Mouse (Mus musculus) adrenal gland, adult (tissue): ENCODE results near the gene Rps27l.

ENCODE experiments used
- DNase-seq, 2 experiments: peaks; one replicate each; pipeline ENCODE4 v3.0.0; 2022 to 2023; ENCODE audit warnings: low spot score in 1 of 2; ENCODE audit not compliant: inconsistent age in 2 of 2

Gene Rps27l

DNA sequence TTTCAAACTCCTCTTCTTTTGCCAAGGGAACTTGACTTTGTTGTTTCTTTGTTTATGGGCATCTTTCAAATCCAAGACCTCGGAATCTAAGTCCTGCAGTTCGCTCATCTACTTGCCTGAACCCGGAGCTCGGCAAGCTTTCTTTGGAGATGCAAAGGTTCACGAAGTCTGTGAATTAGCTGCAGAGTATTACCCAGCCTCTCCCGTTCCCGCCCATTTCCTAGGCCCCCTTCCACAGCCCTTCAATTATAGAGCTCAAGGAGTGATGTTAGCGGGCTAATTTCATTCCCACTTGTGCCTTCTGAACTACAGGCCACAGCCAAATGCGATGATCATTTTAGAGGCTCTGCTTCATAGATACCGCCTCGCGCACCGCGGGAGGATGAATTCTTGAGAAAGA lies 25.9 kb upstream of the Rps27l start:
- no peak for DNase-seq

DNA sequence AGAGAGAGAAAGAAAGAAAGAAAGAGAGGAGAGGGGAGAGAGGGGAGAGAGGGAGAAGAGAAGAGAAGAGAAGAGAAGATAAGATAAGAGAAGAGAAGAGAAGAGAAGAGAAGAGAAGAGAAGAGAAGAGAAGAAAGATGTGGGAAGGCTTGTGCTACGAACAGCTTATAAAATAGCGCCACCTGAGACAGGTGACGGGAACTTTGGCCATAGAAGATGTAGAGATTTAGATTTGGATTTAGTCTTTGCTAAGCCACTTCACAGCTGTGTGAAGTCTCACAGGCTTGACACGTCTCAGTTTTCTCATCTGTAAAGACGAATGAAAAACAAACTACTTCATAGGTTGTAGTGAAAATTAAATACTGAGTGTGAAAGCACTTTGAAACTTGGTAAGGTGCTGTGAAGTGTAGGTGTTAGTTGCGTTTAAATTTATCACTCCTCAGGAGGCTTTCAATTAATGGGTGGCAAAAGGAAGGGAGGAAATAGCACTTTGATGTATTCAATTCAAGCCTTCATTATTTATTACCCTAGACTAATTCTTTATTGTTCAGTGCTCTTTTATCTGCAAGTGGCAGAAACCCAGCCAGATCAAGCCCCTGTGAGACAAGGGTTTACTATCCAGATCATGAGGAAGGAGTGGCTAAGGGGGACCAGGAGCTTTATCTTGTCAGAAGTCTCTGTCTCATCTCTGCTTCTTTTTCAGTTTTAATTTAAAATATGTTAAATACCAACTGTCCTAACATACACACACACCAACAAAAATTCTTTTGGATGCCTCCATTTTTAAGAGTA lies 25.2 kb upstream of the Rps27l start:
- no peak for DNase-seq

DNA sequence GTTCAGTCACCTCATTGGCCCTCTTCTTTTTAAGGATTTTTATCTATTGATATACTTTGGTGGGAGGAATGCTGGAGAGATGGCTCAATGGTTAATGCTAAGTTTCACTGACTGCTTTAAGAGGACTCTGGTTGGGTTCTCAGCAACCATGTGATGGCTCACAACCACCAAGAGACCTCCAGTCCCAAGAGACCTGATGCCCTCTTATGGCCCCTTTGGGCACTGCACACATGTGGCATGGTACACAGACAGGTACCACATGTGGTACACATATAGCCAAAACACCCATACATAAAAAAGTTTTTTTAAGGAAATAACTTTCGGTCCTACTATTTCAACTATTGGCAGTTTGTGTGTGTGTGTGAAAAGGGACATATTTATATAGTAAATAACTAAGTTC lies 23.8 kb upstream of the Rps27l start:
- no peak for DNase-seq

DNA sequence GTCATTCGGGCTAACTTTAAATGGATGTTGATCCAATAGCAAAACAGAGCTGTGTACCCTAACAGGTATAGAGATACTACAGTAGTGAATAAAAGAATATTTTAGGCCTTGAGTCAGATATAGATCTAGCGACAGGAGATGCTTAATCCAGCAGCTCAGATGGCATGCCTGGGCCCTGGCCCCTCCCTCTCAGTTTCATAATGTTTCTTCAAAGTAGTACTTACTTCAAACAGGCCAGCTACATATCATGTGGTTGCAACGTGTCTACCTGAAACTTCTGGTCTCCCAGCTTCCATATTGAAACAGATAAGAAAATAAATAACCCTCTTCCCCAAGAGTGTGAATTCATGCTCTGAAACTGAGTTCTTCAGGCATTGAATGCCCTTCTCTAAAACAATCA lies 20.0 kb upstream of the Rps27l start:
- no peak for DNase-seq

- no peak for DNase-seq
Observed at GRCm38 (mm10) chr9:66927696-66928402, 18.0 kb upstream of the Rps27l start.

DNA sequence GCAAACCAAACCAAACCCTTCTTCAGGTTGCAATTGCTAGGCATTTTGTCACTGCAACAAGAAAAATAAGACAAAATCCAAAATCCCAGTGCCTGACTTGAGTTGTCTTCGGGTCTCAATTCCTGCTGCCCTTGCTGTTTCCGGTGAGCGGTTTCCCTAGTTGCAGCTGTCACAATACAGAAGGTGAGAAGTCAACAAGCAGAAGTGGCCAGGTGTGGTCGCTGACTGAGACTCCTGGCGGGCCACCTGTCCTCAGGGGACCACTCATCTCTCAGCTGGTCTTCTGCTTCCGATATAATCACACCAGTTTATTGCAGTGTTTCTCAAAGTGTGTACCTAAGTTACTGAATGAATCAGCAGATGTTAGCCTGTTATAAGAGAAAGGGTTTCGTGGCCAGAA lies 15.5 kb upstream of the Rps27l start:
- DNase-seq = no peak

GRCm38 (mm10) chr9:66933869-66934808 lies 11.7 kb upstream of the Rps27l start:
- no peak for DNase-seq

- no peak for DNase-seq
Observed at GRCm38 (mm10) chr9:66937507-66937906, 8.4 kb upstream of the Rps27l start.

DNA sequence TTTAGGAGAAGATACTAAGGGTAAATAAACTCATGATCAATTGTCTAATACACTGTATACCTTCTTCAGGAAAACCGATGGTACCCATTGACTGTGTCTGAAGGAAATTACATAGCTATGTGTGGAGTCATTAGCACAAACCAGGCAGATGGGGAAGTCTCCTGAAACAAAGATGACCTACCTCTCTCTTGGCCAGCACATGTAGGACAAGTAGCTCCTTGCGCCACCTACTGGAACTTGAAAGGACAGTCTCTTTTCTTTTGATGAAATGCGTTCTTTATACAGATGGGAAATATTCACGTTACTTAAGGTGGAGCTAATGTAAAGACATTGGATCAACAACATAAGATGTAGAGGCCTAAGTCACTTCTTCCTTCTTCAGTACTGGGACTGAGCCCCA lies 7.0 kb upstream of the Rps27l start:
- DNase-seq = peak in 1 of 2 experiments; percentile 82

DNA sequence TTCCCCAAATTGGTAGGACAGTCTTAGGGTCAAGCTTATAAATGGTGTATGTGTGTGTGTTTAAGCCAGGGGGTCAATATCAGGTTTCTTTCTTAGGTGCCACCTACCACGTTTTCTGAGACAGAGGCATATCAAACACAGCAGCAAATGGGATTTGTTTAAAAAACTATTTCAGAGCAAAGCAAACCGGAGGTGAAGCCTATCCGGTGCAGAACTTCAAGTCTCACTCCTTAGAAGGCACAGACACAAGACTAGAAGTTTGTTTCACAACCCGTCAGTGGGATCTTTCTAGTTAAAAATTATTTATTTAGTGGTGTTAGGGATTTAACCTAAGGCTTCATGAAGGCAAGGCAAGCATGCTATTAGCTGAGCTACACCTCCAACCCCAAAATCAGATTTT lies 725 bp upstream of the Rps27l start:
- DNase-seq = no peak

DNA sequence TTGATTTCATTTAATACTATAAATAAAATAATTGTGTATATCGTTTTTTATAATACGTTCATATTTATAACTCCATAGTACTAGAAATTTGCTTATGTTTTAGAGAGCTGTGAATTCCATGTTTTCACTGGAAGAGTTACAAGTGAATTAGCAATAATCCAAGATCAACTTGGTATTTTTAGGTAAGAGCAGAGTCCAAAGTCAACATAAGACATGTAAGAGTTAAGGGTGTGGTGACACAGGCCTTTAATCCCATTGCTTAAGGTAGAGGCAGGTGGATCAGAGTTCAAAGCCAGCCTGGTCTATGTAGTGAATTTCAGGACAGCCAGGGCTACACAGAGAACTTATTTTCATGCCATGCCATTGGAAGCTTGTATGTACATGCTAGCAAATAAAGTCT lies 2.6 kb downstream of the Rps27l start:
- no peak for DNase-seq

DNA sequence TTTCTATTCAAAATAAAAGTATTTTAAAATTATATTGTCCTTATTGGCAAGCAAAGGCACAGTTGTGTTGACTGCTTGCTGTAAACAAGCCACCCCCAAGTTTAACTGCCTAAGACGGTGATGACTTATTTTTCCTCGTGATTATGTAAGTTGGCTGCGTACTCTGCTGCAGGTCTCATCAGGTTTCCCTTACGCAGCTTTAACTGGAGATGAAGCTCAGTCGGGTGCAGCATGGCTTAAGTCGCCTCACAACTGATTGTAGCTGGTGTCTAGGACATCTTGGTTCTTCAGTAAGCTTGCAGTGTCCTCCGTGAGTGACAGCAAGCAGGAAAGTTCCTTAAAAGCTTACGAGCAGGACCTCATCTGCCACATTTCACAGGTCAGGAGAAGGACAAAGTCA lies 6.4 kb downstream of the Rps27l start:
- no peak for DNase-seq

GRCm38 (mm10) chr9:66952886-66953285 lies 7.0 kb downstream of the Rps27l start:
- no peak for DNase-seq

DNA sequence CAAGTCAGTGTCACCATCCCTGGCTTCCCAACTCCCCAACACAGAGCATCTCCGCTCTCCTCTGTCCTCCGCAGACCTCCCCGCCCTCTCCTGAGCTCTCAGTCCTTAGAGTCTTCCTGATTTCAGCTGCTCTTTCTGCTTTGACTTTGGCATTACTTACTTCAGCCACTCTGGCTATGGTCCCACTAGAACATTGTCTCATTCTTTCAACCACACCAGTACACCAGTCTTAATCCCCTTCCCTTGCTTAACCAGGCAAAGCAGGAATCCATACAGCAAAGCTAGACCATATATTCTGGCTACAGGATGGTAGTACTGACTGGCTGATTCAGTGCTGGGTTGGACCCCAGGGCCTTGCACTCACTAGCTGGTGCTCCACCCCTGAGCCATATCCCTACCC lies 11.6 kb downstream of the Rps27l start:
- DNase-seq = no peak

- no peak for DNase-seq
Observed at GRCm38 (mm10) chr9:66961478-66961877, 15.6 kb downstream of the Rps27l start.

DNA sequence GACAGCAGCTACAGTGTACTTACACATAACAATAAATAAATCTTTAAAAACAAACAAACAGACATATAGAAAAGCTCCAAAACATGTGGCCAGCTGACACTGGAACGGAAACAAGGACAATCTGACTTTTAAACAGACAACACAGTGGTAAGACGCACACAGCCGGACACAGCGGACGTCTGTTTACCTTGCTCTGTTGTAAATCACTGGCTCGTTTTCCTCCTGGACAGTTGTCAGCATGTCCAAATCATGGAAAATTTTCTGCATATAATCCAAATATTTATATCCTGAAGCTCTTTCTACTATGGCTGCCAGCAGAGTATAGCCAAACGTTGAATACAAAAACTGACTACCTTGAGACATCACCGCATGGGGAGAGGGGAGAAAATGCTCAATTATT lies 21.6 kb downstream of the Rps27l start:
- no peak for DNase-seq

DNA sequence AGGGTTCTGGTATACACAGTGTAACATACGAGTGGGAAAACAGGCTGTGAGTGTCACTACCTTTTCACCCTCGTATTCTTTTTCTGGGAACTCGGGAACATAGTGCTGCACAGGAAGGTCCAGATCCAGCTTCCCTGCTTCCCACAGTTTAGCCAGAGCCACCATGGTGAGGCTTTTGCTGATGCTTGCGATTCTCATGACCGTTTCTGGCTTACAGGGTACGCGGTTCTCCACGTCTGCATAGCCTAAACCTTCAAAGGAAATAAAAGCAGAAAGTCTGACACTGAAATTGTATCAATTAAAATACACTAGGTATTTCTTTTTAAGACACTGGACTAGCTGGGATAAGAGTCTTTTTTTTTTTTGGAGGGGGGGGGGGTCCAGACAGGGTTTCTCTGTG lies 25.2 kb downstream of the Rps27l start:
- DNase-seq = no peak

- peak; percentile 85 to 91 for DNase-seq
Observed at GRCm38 (mm10) chr9:66974721-66975225, 28.9 kb downstream of the Rps27l start.

DNA sequence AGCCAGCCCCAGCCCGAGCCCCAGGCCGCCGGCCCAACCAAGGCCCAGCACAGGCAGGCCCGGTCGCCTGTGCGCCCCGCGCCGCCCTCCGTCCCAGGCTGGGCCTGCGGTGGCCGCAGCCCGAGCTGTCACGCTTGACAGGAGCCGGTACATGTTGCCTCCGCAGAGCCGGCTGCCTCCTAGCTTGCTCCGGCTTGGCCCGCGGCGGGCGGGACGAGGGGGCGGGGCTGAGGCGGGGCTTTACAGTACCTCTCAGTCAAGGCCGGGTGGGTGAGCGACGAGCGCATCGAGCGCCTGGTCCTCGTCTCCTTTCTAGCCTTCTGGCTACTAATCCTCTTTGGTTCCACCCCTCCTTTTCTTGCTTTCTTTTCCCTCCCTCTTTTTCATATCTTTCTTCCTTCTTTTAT lies 29.4 kb downstream of the Rps27l start, which contains the start of gene Lactb:
Gene Lactb (minus strand): TSS at position 246 of the 407 bp plus-strand sequence.
- DNase-seq = peak; percentile 95 to 97

DNA sequence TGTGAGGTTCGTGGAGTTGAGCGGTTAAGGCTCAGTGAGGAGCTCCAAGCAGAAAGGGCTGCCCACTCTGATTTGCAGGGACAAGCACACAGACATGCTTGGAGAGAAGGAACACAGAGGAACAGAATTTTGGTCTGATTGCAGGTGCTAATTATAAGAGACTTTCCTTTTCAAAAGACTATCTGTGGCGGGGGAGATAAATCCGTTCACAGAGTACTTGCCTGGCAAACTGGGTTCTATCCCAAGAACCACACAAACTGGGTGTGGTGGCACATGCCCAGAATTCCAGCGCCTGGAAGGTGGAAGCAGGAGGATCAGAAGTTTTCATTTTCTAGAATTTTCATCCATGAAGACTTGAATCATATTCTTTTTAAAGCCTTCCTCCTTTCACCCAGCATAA lies 31.2 kb downstream of the Rps27l start:
- DNase-seq = no peak

GRCm38 (mm10) chr9:66977982-66978381 lies 32.1 kb downstream of the Rps27l start:
- no peak for DNase-seq
